Mouse (Mus musculus) midbrain, embryonic 14.5 days (tissue): ENCODE data around the gene Coro2a. TPM values are rescaled to one million over a fixed set of nuclear protein-coding genes. Genes with fewer than 3 reads are reported as not detected.

Source experiments
- ATAC-seq: fragments of 200-750 bp; cut with Nextera tagmentation; 2 replicates; pipeline ENCODE4 v1.8.0; 2017; ENCODE audit warnings: moderate number of reproducible peaks, moderate library complexity; ENCODE audit not compliant: low FRiP score, low TSS enrichment
- DNase-seq: peaks from one replicate; pipeline ENCODE4 v3.0.0-alpha.2; 2015
- H3K27ac ChIP-seq: fragments of 300-500 bp; sonication (generic); replicated peaks from 2 replicates; pipeline ENCODE4 v1.5.1; 2014; ENCODE audit warnings: mild to moderate bottlenecking, low read depth, low read length, moderate library complexity
- H3K27me3 ChIP-seq: fragments of 300-500 bp; sonication (generic); 2 replicates; pipeline ENCODE4 v1.6.1; 2014; ENCODE audit warnings: low read length, control low read depth, mixed read lengths; ENCODE audit not compliant: control insufficient read depth, insufficient read depth
- H3K36me3 ChIP-seq: fragments of 300-500 bp; sonication (generic); 2 replicates; pipeline ENCODE4 v1.6.1; 2014; ENCODE audit warnings: low read length, control low read depth; ENCODE audit not compliant: control insufficient read depth, insufficient read depth
- H3K4me1 ChIP-seq: fragments of 300-500 bp; sonication (generic); 2 replicates; pipeline ENCODE4 v1.6.1; 2014; ENCODE audit warnings: mild to moderate bottlenecking, antibody characterized with exemption, low read length, control low read depth; ENCODE audit not compliant: control insufficient read depth, insufficient read depth
- H3K4me2 ChIP-seq: fragments of 300-500 bp; sonication (generic); 2 replicates; pipeline ENCODE4 v1.6.1; 2014; ENCODE audit warnings: mild to moderate bottlenecking, low read length, moderate library complexity
- H3K4me3 ChIP-seq: fragments of 300-500 bp; sonication (generic); replicated peaks from 2 replicates; pipeline ENCODE4 v1.5.1; 2014; ENCODE audit warnings: low read depth, low read length
- H3K9ac ChIP-seq: fragments of 300-500 bp; sonication (generic); replicated peaks from 2 replicates; pipeline ENCODE4 v1.6.1; 2014; ENCODE audit warnings: mild to moderate bottlenecking, low read length, moderate library complexity
- H3K9me3 ChIP-seq: fragments of 300-500 bp; sonication (generic); 2 replicates; pipeline ENCODE4 v1.6.1; 2016; ENCODE audit warnings: low read length, control low read depth, mixed read lengths; ENCODE audit not compliant: control insufficient read depth
- WGBS: fragments of 180-500 bp; shearing (Covaris S2); extraction: QIAGEN DNeasy Blood & Tissue Kit; methylation state at CpG from one replicate; pipeline ENCODE4 v1.1.7; 2014; 5-methylcytosine and 5-hydroxymethylcytosine counted together
- polyA plus RNA-seq: library from polyadenylated mRNA; unstranded; fragments of >200 nt; fragmentation: Nextera tagmentation; extraction: Ambion mirVana; gene quantifications from 2 replicates; pipeline ENCODE4 v1.2.1, GENCODE M21; 2014

Gene Coro2a
- polyA plus RNA-seq, 1 experiment from 2014 or later = 5.4 TPM

DNA sequence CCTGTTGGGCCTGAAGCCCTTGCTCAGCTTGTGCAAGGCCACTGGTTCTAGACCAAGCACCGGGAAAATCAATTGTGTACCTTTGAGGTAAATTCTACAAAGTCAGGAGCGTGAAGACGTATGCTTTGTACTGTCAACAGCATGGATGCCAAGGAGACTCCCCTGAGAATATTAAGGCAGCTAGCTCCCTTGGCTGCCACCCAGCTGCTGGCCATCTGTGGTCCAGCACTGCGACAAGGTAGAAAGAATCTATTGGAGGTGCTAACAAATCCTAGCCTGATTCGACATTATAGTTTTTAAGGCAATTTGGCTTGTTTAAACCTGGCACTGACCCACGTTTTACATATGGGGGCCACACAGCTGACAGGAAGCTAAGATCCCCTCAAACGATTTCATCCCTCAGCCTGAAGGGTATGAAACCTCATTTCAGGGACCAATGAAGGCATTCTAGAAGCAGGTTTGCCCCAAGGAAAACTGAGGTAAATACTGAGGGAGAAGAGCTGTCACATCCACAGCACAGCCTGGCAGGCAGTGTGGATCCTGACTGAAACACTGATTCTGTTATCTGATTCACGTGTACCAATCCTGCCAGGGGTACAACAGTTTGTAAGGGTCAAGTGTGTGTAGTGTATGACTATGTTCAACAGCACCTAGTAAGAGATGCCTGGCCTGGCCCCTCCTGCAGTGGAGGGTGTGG is 96.5 kb downstream of the Coro2a start:
- Histone ChIP-seq H3K9me3 (no peaks in the 10 kb centered on the region), H3K4me2 (no peak overlapping the region), H3K27me3 (peaks cover 4% of the 10 kb centered on the region; the same call in 1 of the 2 replicates), H3K4me3 (no peak overlapping the region), H3K9ac (no peak overlapping the region), H3K4me1 (no peaks in the 10 kb centered on the region), H3K36me3 (peaks cover 31% of the 10 kb centered on the region), H3K27ac (no peak overlapping the region)
- ATAC-seq (no peak), DNase-seq (no peak)
- WGBS = 76% methylated on average over 8 of the region's 8 CpGs

DNA sequence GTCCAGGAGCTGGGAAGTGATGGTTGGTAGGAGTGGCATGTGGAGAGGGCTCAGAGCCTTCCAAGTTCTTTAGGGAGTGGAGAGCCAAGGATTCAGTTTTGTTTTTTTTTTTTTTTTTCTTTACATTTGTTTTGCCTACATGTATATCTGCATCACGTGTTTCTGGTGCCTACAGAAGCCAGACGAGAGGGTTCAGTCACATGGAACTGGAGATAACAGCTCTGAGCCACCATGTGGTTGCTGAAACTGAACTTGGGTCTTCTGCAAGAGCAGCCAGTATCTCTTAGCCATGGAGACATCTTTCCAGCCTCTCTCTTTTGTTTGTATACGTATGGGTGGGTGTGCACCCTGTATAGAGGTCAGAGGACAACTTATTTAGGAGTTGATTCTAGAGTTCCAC is 98.1 kb downstream of the Coro2a start:
- H3K27me3 ChIP-seq = peaks cover 4% of the 10 kb centered on the region; the same call in 1 of the 2 replicates
- H3K36me3 ChIP-seq = peaks cover 43% of the 10 kb centered on the region
- no peak overlapping the region for H3K4me2 ChIP-seq
- H3K4me1 ChIP-seq = no peaks in the 10 kb centered on the region
- WGBS = 85% methylated on average over 3 of the region's 3 CpGs
- no peaks in the 10 kb centered on the region for H3K9me3 ChIP-seq
- H3K27ac ChIP-seq = no peak overlapping the region
- no peak overlapping the region for H3K4me3 ChIP-seq
- DNase-seq (no peak), ATAC-seq (no peak)
- no peak overlapping the region for H3K9ac ChIP-seq

DNA sequence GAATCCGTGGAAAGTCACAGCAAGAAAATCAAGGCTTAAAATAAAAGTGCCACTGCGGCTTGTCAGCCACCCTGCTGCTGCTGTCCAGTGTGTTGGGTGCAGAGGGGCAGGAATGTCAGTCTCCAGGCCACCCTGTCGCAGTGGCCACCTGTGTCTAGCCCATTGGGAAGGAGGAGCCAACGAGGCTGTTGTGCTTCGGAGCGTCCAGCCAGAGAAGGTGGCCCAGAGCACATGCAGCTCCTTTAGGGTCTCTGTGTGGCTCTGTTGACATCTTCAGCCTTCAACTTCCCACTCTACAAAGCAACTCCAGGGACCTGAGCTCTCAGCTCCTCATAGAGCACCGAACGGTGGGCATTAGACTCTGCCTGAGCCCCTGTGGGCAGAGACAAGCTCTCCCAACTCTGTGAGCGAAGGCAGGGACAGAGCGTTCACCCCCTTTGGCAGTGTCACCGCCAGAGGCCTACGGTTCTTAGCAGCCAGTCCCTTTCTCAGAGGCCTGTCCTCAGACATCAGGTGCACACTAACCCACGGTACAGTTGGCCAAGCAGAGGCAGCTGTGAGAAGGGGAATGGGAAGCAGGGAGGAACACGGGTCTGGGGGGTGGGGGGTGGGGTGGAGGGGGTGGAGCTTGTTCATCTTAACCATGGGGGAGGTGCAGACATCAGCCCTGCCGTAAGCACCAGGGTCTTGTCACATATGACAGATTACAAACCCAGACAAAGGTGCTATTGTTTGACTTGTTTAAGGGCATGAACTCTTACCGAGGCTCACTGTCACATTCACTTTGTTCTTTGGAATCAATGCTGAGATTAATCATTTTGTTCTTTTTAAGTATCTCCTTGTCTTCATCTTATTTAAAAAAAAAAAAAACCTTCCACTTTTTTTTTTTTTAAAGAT is 99.1 kb downstream of the Coro2a start:
- H3K9me3 ChIP-seq = no peaks in the 10 kb centered on the region
- WGBS = 69% methylated on average over 16 of the region's 16 CpGs
- peaks cover 43% of the 10 kb centered on the region for H3K36me3 ChIP-seq
- H3K27ac ChIP-seq = no peak overlapping the region
- DNase-seq = no peak
- H3K4me1 ChIP-seq = no peaks in the 10 kb centered on the region
- peaks cover 4% of the 10 kb centered on the region; the same call in 1 of the 2 replicates for H3K27me3 ChIP-seq
- no peak overlapping the region for H3K4me2 ChIP-seq
- H3K9ac ChIP-seq = no peak overlapping the region
- no peak overlapping the region for H3K4me3 ChIP-seq
- no peak for ATAC-seq

- WGBS = 12% methylated on average over 4 of the region's 4 CpGs
- no peaks in the 10 kb centered on the region for H3K27me3 ChIP-seq
- H3K4me1 ChIP-seq = no peaks in the 10 kb centered on the region
- H3K9ac ChIP-seq = no peak overlapping the region
- ATAC-seq = no peak
- H3K9me3 ChIP-seq = no peaks in the 10 kb centered on the region
- peak; percentile 75 for DNase-seq
- no peak overlapping the region for H3K27ac ChIP-seq
- H3K4me3 ChIP-seq = no peak overlapping the region
- peaks cover 63% of the 10 kb centered on the region for H3K36me3 ChIP-seq
- no peak overlapping the region for H3K4me2 ChIP-seq
These were observed 103.0 kb downstream of the Coro2a start for GRCm38 (mm10) chr4:46498976-46499375.

GRCm38 (mm10) chr4:46498511-46498910 is 103.5 kb downstream of the Coro2a start:
- Histone ChIP-seq H3K9me3 (no peaks in the 10 kb centered on the region), H3K4me3 (no peak overlapping the region), H3K27ac (no peak overlapping the region), H3K4me1 (no peaks in the 10 kb centered on the region), H3K4me2 (no peak overlapping the region), H3K9ac (no peak overlapping the region), H3K27me3 (no peaks in the 10 kb centered on the region), H3K36me3 (peaks cover 63% of the 10 kb centered on the region)
- DNase-seq = no peak
- ATAC-seq = no peak
- WGBS = 72% methylated on average over 3 of the region's 3 CpGs

DNA sequence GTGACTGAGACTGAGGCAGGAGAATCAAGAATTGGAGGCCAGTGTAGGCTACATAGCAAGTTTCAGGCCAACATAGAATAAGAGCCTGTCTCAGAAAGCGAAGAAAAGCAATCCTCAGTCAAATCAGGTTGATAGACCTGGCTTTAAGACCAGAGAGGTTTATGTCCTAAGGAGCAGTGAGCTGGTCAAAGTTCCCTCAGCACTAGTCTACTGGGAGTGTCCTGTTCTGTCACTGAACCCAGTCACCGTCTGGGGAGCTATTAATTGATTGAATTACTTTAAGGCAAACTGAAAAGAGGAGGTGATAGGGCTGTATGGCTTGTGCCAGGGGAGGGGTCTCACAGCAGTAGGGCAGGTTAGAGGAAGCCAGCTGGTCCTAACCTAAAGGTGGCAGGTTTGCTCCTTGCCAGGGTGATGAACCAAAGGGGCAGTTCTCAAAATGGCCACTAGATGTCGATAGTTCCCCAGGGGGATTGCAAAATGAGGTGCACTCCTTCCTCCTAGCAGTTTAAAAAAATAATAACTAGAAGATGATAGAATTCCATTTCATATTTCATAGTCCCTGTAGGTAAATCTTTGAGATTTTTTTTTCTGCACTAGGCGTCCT is 104.6 kb downstream of the Coro2a start:
- no peaks in the 10 kb centered on the region for H3K9me3 ChIP-seq
- peaks cover 64% of the 10 kb centered on the region for H3K36me3 ChIP-seq
- no peak overlapping the region for H3K27ac ChIP-seq
- no peak overlapping the region for H3K4me3 ChIP-seq
- H3K9ac ChIP-seq = no peak overlapping the region
- DNase-seq (peak; percentile 78), ATAC-seq (no peak)
- no peak overlapping the region for H3K4me2 ChIP-seq
- H3K27me3 ChIP-seq = no peaks in the 10 kb centered on the region
- no peaks in the 10 kb centered on the region for H3K4me1 ChIP-seq
- 45% methylated on average over 4 of the region's 4 CpGs for WGBS

DNA sequence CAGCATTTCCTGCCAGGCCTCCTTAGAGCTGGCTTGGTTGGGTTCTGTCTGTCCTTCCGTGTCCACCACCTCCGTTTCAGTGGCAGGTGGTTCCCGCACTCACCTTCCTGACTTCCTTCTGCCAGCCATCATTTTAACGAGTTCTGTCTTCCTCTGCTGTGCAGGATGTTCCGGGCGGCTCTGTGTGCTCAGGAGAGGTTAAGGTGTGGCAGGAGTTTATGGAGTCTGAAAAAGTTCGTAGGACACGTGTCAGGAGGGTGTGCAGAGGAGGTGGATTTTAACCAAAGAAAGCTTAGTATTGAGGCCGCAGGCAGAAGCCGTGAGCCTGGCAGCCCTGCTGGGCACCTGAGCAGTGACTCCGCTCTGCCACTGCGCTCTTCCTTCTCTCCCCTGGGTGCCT is 106.5 kb downstream of the Coro2a start:
- H3K4me3 ChIP-seq = no peak overlapping the region

GRCm38 (mm10) chr4:46493071-46493470 is 108.9 kb downstream of the Coro2a start:
- DNase-seq (no peak), ATAC-seq (no peak)
- 94% methylated on average over 6 of the region's 6 CpGs for WGBS
- peaks cover 6% of the 10 kb centered on the region; the same call in 1 of the 2 replicates for H3K4me1 ChIP-seq
- H3K27ac ChIP-seq = no peak overlapping the region
- no peak overlapping the region for H3K4me2 ChIP-seq
- H3K9ac ChIP-seq = no peak overlapping the region
- no peaks in the 10 kb centered on the region for H3K9me3 ChIP-seq
- H3K36me3 ChIP-seq = peaks cover 34% of the 10 kb centered on the region
- H3K27me3 ChIP-seq = no peaks in the 10 kb centered on the region
- no peak overlapping the region for H3K4me3 ChIP-seq

More for the DNA sequence above, 106.5 kb downstream of the Coro2a start:
- no peaks in the 10 kb centered on the region for H3K4me1 ChIP-seq
- H3K9me3 ChIP-seq = no peaks in the 10 kb centered on the region
- H3K9ac ChIP-seq = no peak overlapping the region
- no peaks in the 10 kb centered on the region for H3K27me3 ChIP-seq
- WGBS = 92% methylated on average over 12 of the region's 12 CpGs
- no peak overlapping the region for H3K4me2 ChIP-seq
- H3K27ac ChIP-seq = no peak overlapping the region
- ATAC-seq (no peak), DNase-seq (no peak)
- peaks cover 46% of the 10 kb centered on the region for H3K36me3 ChIP-seq
